Mouse (Mus musculus) adrenal gland, postnatal 4 days (tissue): ENCODE data around the gene Prdm8. TPM values are rescaled to one million over a fixed set of nuclear protein-coding genes. Genes with fewer than 3 reads are reported as not detected.

Source experiments
- DNase-seq, 2 experiments: peaks; one replicate each; pipeline ENCODE4 v3.0.0; 2021 to 2022; ENCODE audit warnings: low spot score in 2 of 2, mixed read lengths in 2 of 2
- total RNA-seq, 2 experiments: library from RNA; stranded (reverse); gene quantifications; 2 replicates each; pipeline ENCODE4 v1.2.3; 2021

The Prdm8 gene
- total RNA-seq, 2 experiments from 2014 or later: 0.14 to 0.34 TPM

DNA sequence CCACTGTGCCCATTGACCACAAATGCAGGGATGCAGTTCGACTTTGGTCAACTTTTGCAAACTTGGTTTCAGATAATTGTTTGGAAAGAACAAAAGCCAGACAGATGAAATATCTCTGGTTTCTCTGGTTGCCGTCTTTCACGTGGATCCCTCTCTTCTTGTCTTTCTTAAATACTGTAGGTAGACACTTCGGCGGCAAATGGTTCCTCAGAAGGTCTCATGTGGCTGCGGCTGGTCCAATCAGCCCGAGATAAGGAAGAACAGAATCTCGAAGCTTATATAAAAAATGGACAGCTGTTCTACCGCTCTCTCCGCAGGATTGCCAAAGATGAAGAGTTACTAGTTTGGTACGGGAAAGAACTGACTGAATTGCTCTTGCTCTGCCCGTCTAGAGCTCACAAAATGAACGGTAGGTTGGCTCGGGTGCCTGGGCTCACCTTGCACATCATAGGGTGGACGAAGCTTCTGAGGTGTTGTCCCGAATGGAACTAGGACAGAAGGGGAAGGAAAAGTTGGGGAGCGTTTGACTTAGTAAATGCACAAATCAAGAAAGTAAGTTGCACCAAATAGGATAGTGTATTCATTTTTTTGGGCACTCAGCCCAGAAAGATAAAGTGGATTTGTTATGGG lies 17.4 kb downstream of the Prdm8 start:
- DNase-seq: no peak

DNA sequence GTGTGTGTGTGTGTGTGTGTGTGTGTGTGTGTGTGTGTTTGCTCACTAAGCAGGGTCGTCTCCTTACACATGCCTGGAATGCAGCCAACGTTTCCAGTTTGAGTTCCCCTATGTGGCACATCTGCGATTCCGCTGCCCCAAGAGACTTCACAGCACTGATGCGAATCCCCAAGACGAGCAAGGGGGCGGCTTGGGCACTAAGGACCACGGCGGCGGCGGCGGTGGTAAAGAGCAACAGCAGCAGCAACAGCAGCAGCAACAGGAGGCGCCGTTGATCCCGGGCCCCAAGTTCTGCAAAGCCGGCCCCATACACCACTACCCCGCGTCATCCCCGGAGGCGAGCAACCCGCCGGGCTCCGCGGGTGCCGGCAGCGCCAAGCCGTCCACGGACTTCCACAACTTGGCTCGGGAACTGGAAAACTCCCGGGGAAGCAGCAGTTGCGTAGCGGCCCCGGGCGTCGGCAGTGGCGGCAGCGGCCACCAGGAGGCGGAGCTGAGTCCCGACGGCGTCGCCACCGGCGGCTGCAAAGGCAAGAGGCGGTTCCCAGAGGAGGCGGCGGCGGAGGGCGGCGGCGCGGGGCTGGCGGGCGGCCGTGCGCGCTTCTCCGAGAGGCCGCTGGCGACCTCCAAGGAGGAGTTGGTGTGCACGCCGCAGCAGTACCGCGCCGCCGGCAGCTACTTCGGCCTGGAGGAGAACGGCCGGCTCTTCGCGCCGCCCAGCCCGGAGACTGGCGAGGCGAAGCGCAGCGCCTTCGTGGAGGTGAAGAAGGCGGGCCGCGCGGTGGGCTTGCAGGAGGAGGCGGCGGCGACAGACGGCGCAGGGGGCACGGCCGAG lies 18.2 kb downstream of the Prdm8 start:
- peak; percentile 48 to 71 for DNase-seq

DNA sequence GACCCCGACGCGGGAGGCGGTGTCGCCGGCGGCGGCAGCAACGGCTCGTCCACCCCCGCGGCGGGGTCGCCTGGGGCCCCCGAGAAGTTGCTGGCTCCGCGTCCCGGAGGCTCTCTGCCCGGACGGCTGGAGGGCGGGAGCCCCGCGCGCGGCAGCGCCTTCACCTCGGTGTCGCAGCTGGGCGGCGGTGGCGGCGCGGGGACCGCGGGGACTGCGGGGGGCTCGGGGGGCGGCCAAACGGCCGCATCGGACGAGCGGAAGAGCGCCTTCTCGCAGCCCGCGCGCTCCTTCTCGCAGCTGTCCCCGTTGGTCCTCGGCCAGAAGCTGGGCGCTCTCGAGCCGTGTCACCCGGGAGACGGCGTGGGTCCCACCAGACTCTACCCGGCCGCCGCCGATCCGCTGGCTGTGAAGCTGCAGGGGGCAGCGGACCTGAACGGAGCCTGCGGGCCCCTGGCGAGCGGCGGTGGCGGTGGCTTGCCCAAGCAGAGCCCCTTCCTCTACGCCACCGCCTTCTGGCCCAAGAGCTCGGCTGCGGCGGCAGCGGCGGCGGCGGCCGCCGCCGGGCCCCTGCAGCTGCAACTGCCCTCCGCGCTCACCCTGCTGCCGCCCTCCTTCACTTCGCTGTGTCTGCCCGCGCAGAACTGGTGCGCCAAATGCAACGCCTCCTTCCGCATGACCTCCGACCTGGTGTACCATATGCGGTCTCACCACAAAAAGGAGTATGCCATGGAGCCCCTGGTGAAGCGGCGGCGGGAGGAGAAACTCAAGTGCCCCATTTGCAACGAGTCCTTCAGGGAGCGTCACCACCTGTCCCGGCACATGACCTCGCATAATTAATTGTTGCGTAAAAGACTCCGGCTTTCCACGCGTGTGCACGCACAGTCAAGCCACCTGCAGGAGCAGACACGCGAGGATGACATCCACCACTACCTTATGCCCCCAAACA lies 19.1 kb downstream of the Prdm8 start:
- DNase-seq: no peak

- DNase-seq: no peak
These were observed 22.5 kb downstream of the Prdm8 start for GRCm38 (mm10) chr5:98189181-98190180.

DNA sequence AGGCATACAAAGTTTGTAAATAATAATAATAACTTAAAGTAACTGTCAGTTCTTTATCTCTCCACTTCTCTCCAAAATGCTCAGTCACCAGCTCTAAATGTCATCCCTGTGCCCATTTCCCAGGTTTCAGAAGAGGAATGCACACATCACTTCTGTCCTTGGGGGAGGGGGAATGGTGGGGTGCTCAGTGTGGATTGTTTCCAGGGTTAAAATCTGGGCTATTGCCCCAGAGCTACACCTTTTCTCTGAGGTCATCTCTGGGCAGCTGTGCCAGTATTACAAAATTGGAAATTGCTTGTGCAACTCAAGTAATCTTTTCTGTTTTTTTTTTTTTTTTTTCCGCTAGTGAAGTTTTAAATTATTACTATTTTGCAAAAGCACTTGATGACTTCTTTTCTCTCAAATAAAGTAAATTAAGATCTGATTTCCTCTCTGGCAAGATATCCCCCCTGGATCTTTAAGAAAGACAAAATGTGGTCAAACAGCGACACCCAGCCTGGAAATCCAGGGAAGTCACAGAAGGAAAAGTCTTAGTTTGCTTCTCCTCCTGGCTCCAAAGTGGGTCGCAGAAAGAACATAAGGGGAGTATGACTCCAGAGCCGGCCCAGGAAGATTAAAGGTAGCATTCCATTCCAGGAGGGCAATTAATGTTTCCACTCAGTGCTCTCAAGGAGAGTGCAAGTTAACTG lies 25.4 kb downstream of the Prdm8 start:
- DNase-seq: no peak

DNA sequence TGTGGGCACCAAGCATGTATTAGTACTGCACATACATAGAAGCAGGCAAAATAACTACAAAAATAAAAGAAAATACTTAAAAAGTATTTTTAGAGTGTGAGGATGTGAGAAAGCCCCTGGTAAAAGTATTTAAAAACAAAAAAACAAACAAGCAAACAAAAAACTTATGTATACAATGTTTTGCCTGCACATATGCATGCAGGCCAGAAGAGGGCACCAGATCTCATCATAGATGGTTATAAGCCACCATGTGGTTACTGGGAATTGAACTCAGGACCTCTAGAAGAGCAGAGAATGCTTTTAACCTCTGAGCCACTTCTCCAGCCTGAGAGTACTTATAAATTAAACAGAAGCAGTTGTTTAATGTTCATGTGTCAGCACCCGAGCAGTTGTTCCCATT lies 28.0 kb downstream of the Prdm8 start:
- no peak for DNase-seq

DNA sequence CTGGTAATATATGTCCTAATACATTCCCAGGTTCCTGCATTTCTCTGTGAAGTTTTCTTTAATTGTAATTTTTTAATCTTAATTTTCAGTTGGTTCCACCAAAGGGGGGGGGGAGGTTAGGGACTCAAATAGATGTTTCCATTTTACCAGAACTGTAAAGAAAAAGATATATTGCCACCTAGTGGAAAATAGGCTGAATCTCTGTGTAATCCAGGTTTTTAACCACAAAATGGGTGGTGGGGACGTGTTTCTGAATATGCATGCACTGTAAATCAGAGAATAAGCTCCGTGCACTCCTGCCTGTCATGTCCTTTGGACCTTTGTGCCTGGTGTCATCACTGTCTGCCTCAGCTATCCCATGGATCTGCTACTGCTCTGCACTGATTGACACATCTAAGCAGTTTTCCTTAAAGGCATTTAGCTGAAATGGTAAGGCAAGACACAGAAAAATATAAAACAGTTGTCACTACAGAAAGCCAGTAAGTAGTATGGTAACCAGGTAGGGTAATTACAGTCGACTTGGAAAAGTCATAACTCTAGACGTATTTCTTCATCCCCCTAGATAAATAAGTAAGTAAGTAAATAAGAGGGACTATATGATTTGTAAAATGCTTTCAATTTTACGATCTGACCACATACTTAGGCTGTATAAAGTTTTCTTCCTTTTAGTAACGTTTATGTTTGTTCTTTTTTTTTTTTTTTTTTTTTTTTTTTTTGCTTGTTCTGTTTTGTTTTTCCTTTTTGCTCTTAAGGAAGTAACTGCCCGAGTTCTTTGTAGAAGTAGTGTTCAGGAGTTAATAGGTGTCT lies 31.6 kb downstream of the Prdm8 start:
- no peak for DNase-seq

GRCm38 (mm10) chr5:98199219-98199552 lies 32.2 kb downstream of the Prdm8 start:
- no peak for DNase-seq

- no peak for DNase-seq
These were observed 34.6 kb downstream of the Prdm8 start for GRCm38 (mm10) chr5:98201606-98202005.

- no peak for DNase-seq
These were observed 36.0 kb downstream of the Prdm8 start for GRCm38 (mm10) chr5:98202996-98203395.

- no peak for DNase-seq
These were observed 45.5 kb downstream of the Prdm8 start for GRCm38 (mm10) chr5:98212501-98212900.

GRCm38 (mm10) chr5:98221956-98222355 lies 55.0 kb downstream of the Prdm8 start:
- DNase-seq: no peak

DNA sequence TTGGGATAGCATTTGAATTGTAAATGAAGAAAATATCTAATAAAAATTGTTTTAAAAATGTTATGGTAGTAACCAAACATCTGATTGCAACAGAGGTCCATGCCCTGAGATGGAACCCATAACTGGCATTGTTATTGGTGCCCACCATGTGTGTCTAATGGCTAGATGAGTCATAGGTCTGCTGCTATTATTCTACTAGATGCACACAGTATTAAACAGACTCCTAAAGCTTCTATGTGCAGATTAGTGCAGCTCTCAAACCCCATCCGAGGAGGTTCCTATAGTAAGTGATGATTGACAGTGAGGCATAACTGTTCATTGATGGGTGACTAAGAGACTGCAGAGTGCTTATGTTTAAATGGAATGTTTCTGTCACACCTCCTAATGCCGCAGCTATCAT lies 59.7 kb downstream of the Prdm8 start:
- no peak for DNase-seq

DNA sequence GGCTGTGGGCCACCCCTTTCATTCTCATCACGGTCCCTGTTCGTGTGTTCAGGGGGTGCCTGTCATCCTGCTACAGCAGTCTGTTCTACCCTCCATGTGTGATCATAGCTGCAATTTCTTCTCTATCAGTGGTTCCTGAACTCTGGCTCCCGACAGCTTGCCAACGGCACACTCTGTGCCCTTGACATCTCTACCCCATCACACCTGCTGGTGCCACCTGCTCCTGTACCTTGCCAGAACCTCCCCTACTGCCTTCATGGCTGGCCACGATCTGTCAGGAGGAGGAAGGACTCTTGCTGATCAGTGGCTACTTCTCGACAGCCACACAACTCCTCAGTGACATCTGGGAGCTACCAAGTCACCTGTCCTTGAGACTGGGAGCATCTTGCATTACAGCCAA lies 62.5 kb downstream of the Prdm8 start:
- DNase-seq: no peak

- no peak for DNase-seq
These were observed 71.5 kb downstream of the Prdm8 start for GRCm38 (mm10) chr5:98238466-98238865.
